Mouse (Mus musculus) ES-CJ7 (cell line): ENCODE data around the gene Rps6ka5.

Experiments
- DNase-seq: peaks from one replicate; pipeline ENCODE4 v3.0.0; 2011; ENCODE audit warnings: low read depth, low spot score

The Rps6ka5 gene

GRCm38 (mm10) chr12:100660076-100660475 lies 66.7 kb downstream of the Rps6ka5 start:
- DNase-seq, result no peak

- no peak for DNase-seq
Observed at GRCm38 (mm10) chr12:100655972-100656371, 70.8 kb downstream of the Rps6ka5 start.

DNA sequence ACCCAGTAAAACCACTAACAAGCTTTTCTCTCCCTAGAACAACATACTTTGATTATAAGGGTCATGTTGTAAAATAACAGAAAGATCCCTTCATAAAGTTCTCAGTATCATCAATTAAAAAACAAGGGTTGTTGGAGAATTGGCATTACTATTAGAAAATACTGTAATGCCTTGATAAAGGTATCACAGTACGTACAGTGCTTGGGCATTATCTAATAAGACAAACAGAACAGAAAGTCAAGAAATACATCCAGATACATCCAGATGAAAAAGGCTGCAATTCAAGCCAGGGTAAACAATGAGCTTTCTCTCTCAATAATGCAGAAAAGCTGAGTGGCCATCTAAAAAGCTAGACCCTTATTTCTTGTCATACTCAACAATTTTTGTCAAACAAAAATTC lies 84.8 kb downstream of the Rps6ka5 start:
- DNase-seq, result no peak

DNA sequence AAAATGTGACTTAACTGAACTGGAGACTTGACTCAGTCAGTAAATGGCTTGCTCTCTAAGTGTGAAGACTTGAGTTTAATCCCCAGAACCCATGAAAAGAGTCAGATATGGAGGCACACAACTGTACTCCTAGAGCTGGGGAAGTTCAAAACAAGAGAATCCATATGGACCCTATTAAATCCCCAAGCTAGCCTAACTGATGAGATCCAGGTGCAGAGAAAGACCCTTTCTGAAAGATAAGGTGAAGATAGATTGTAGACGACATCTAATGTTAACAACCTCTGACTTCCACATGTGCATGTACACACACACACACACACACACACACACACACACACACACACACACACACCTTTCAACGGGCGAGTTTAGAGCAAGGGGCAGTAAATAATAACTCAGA lies 86.1 kb downstream of the Rps6ka5 start:
- no peak for DNase-seq

GRCm38 (mm10) chr12:100639680-100640079 lies 87.1 kb downstream of the Rps6ka5 start:
- peak; percentile 49 for DNase-seq

GRCm38 (mm10) chr12:100637886-100638285 lies 88.9 kb downstream of the Rps6ka5 start:
- no peak for DNase-seq

DNA sequence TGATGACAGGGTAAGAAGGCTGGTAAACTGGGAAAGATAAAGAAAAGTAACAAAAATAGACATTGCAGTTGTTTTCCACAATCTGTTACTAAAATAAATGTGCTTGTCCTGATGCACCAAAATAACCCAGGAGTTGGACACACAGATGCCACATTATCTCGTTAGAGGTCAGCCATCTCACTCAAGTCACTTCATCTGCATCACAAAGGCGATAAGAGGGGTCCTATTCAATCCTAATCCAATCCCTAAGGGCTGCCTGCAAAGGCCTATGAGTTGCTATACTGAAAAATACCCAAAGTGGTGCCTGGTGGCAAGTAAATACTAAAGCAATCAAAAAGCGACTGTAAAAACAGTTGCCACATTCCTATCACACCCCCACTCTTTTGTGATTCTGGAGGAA lies 90.0 kb downstream of the Rps6ka5 start:
- peak; percentile 84 for DNase-seq

GRCm38 (mm10) chr12:100636299-100636633 lies 90.5 kb downstream of the Rps6ka5 start:
- no peak for DNase-seq

DNA sequence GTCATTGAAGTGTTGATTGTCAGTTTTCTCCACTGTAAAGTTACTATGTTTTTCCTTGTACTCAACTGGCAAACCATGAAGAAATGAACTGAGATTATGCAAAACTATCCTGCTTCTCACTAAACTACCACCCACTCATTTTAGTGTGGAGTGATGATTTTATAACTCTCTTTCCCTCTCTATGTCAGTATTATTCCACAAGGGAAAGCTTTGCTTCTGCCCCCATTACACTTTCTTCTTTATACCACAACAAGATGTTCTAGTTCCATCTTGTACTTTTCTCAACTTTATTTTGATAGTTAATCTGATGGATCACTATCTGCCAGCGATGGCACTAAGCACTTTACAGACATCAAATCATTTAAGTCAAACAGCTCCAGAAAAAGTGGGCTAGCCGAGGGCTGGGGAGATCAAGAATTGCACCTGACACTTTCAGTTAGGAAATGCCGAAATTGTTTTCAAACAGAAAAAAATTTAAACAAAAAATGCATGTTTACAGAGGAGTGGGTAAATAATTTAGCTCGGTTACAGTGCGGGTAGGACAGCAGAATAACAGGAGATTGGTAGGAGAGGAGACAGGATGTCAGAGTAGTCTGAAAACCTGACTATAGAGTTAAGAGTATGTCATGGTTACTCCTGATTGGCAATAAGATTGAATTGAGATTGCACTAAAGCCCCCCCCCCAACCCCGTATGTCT lies 91.0 kb downstream of the Rps6ka5 start:
- DNase-seq, result no peak

DNA sequence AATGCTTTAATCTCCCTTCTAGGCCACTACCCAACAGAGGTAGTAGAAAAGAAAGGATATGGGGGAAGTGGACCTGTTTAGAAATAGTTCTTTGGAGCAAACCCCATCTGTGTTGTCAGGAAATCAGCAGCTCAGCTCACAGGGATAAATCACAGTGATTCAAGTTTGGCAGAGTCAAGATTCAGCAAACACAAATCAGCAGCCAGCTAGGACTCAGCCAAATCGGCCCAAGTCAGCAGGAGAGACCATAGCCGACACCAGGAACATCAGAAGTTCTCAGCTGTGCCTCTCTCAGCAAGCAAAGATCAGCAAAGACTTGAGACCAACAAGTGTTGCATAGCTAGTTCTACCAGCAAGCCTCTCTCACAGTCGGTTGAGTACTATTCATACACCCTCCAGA lies 93.6 kb downstream of the Rps6ka5 start:
- no peak for DNase-seq

DNA sequence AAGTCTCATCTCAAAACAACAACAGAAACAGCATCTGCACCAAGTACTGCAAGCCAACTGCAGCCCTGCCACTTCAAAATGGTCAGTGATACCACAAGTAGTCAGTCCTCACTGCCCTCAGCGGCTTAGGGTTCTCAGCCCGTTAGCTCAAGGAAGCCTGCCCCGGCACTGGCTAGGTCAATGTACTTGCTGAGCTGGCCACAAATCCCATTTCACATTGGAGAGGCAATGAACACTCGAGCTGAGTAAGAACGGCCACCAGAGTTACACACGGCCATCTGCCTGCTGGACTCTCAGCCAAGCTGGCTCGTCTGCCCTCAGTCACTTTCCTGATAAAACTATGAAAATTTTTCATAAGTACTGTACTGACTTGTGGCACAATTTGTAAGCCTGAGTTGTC lies 95.5 kb downstream of the Rps6ka5 start:
- DNase-seq, result no peak

DNA sequence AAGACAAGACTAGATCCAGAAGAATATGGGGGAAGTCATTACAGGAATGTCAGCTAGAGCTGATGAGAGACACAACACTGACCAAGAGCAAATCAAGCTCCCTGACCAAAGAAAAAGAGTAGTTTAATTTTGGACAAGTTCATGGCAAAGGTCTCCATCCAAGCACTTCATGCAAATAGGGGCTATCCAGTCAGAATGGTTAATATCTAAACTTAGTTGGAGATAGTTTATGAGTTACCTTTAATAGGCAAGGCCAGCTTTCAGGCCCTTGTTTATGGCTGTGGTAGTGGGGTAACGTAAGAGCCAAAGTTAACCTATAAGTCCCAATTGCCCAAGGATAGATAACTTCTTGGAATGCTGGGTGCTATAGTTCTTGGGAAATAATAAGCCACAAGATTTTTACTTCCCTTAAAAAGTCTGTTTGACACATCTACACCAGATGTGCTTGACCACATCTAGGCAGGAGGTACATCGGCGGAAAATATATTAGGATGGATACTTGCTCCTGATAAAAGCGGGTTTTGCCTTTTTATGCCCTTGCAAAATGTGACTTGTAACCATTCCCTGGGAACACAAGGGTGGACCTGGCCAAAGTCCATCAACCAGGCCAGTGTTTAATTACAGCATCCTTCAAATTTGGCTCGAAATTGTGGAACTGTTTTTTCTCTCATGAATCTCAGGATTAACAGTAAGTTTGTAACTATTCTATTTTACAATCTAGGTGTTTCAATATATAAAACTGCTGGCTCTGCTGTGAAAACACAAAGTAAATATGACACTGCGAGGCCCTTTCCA lies 97.5 kb downstream of the Rps6ka5 start:
- DNase-seq, result no peak

- DNase-seq, result no peak
Observed at GRCm38 (mm10) chr12:100626991-100627677, 99.6 kb downstream of the Rps6ka5 start.

- DNase-seq, result no peak
Observed at GRCm38 (mm10) chr12:100626273-100626990, 100.4 kb downstream of the Rps6ka5 start.

GRCm38 (mm10) chr12:100624854-100625447 lies 101.8 kb downstream of the Rps6ka5 start:
- DNase-seq, result no peak

DNA sequence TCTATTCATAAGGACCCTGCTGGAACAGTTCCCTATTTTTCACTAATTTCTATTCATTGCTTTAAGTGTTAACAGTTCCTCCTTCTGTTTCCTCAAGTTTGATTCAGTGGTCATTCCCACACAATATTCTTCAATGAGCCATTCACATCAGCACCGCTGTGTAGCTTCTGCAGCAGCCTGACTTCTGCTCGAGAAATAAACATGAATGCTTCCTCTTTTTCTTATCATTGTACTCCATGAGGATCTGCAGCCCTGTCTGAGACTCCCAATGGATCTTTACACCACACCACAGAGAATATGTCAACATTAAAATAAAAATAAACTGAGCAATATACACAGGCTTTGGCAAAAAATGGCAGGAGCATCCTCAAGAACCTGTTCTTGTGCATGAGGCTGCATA lies 111.5 kb downstream of the Rps6ka5 start:
- DNase-seq, result no peak

DNA sequence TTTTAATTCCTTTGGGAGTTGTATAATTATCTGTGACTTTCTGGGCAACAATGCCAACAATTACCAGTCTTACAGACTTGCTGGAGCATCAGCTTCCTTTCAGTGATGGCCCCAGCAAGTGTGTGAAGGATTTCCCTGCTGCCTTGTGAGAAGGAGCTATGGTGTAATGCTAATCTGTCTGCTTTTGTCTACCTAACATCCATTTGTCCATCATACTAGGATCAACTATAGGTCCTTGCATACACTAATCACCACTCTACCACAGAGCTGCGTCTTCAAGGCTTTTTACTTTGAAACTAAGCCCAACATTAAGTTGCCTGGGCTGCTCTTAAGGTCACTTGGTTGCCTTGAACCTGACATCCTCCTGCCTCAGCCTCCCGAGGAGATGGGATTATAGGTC lies 112.9 kb downstream of the Rps6ka5 start:
- peak; percentile 25 for DNase-seq

- no peak for DNase-seq
Observed at GRCm38 (mm10) chr12:100613192-100613700, 113.5 kb downstream of the Rps6ka5 start.

GRCm38 (mm10) chr12:100609766-100610165 lies 117.0 kb downstream of the Rps6ka5 start:
- no peak for DNase-seq

- DNase-seq, result no peak
Observed at GRCm38 (mm10) chr12:100609064-100609463, 117.7 kb downstream of the Rps6ka5 start.

DNA sequence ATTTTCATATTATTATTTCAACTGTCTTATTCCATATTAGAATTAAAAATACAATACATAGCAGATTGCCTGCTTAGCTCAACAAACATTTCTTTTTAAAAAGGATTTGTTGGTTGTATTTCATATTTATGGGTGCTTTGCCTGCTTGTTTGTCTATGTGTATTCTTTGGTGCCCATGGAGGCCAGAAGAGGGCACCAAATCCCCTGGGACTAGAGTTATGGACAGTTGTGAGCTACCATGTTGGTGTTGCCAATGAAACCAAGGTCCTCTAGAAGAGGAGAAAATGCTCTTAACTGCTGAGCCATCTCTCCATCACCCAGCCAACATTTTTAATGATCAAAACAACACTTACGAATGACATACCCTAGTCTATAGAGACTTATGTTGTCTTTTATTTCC lies 120.0 kb downstream of the Rps6ka5 start:
- peak; percentile 52 for DNase-seq
